Mouse (Mus musculus): Measurements from ENCODE around the gene 1700030K09Rik. TPM values are rescaled to one million over a fixed set of nuclear protein-coding genes. Genes with fewer than 3 reads are reported as not detected.

1700030K09Rik gene
- polyA plus RNA-seq, 1 experiment from 2014 or later = 16.4 TPM

- H3K4me2 ChIP-seq (ENCODE audit: low read length) = no peak overlapping the region
- H3K9ac ChIP-seq (ENCODE audit: low read depth, low read length) = no peak overlapping the region
- ATAC-seq = no peak
- H3K4me1 ChIP-seq (ENCODE audit: control insufficient read depth, insufficient read depth, low read depth, low read length) = no peaks in the 10 kb centered on the region
- H3K9me3 ChIP-seq (ENCODE audit: control insufficient read depth, low read length) = no peaks in the 10 kb centered on the region
- H3K27me3 ChIP-seq (replicated peaks; ENCODE audit: control insufficient read depth, insufficient read depth, low read length) = no peaks in the 10 kb centered on the region
- peaks cover 48% of the 10 kb centered on the region for H3K36me3 ChIP-seq (ENCODE audit: control insufficient read depth, insufficient read depth, low read length)
- WGBS = 94% methylated on average over 4 of the region's 4 CpGs
- H3K27ac ChIP-seq (ENCODE audit: low read depth, low read length) = no peak overlapping the region
- H3K4me3 ChIP-seq (ENCODE audit: low read length) = no peak overlapping the region
These were observed 11.6 kb downstream of the 1700030K09Rik start for GRCm38 (mm10) chr8:72455317-72455716.

- H3K27ac ChIP-seq (ENCODE audit: low read depth, low read length) = no peak overlapping the region
- no peak overlapping the region for H3K9ac ChIP-seq (ENCODE audit: low read depth, low read length)
- no peaks in the 10 kb centered on the region for H3K27me3 ChIP-seq (replicated peaks; ENCODE audit: control insufficient read depth, insufficient read depth, low read length)
- WGBS = 88% methylated on average over 3 of the region's 3 CpGs
- no peak overlapping the region for H3K4me2 ChIP-seq (ENCODE audit: low read length)
- no peaks in the 10 kb centered on the region for H3K4me1 ChIP-seq (ENCODE audit: control insufficient read depth, insufficient read depth, low read depth, low read length)
- ATAC-seq = no peak
- H3K36me3 ChIP-seq (ENCODE audit: control insufficient read depth, insufficient read depth, low read length) = peaks cover 54% of the 10 kb centered on the region
- H3K4me3 ChIP-seq (ENCODE audit: low read length) = no peak overlapping the region
- no peaks in the 10 kb centered on the region for H3K9me3 ChIP-seq (ENCODE audit: control insufficient read depth, low read length)
These were observed 14.1 kb downstream of the 1700030K09Rik start for GRCm38 (mm10) chr8:72457806-72458205.

- H3K36me3 ChIP-seq (ENCODE audit: control insufficient read depth, insufficient read depth, low read length) = peaks cover 53% of the 10 kb centered on the region
- no peaks in the 10 kb centered on the region for H3K27me3 ChIP-seq (replicated peaks; ENCODE audit: control insufficient read depth, insufficient read depth, low read length)
- WGBS = 92% methylated on average over 6 of the region's 6 CpGs
- no peak overlapping the region for H3K27ac ChIP-seq (ENCODE audit: low read depth, low read length)
- no peaks in the 10 kb centered on the region for H3K9me3 ChIP-seq (ENCODE audit: control insufficient read depth, low read length)
- ATAC-seq = no peak
- H3K4me3 ChIP-seq (ENCODE audit: low read length) = no peak overlapping the region
- H3K9ac ChIP-seq (ENCODE audit: low read depth, low read length) = no peak overlapping the region
- H3K4me2 ChIP-seq (ENCODE audit: low read length) = no peak overlapping the region
- no peaks in the 10 kb centered on the region for H3K4me1 ChIP-seq (ENCODE audit: control insufficient read depth, insufficient read depth, low read depth, low read length)
These were observed 14.8 kb downstream of the 1700030K09Rik start for GRCm38 (mm10) chr8:72458457-72458856.

GRCm38 (mm10) chr8:72459881-72460533, 16.3 kb downstream of the 1700030K09Rik start:
- peaks cover 52% of the 10 kb centered on the region for H3K36me3 ChIP-seq (ENCODE audit: control insufficient read depth, insufficient read depth, low read length)
- no peak overlapping the region for H3K4me2 ChIP-seq (ENCODE audit: low read length)
- no peaks in the 10 kb centered on the region for H3K9me3 ChIP-seq (ENCODE audit: control insufficient read depth, low read length)
- H3K4me3 ChIP-seq (ENCODE audit: low read length) = no peak overlapping the region
- H3K27ac ChIP-seq (ENCODE audit: low read depth, low read length) = no peak overlapping the region
- no peak overlapping the region for H3K9ac ChIP-seq (ENCODE audit: low read depth, low read length)
- ATAC-seq = no peak
- H3K4me1 ChIP-seq (ENCODE audit: control insufficient read depth, insufficient read depth, low read depth, low read length) = no peaks in the 10 kb centered on the region
- 93% methylated on average over 4 of the region's 4 CpGs for WGBS
- no peaks in the 10 kb centered on the region for H3K27me3 ChIP-seq (replicated peaks; ENCODE audit: control insufficient read depth, insufficient read depth, low read length)

- Histone ChIP-seq H3K36me3 (ENCODE audit: control insufficient read depth, insufficient read depth, low read length) (peaks cover 86% of the 10 kb centered on the region), H3K9ac (ENCODE audit: low read depth, low read length) (no peak overlapping the region), H3K27me3 (replicated peaks; ENCODE audit: control insufficient read depth, insufficient read depth, low read length) (no peaks in the 10 kb centered on the region), H3K4me2 (ENCODE audit: low read length) (no peak overlapping the region), H3K4me3 (ENCODE audit: low read length) (no peak overlapping the region), H3K4me1 (ENCODE audit: control insufficient read depth, insufficient read depth, low read depth, low read length) (no peaks in the 10 kb centered on the region), H3K27ac (ENCODE audit: low read depth, low read length) (no peak overlapping the region), H3K9me3 (ENCODE audit: control insufficient read depth, low read length) (no peaks in the 10 kb centered on the region)
- no peak for ATAC-seq
- 94% methylated on average over 10 of the region's 10 CpGs for WGBS
These were observed 20.5 kb downstream of the 1700030K09Rik start for GRCm38 (mm10) chr8:72464211-72464610.

- WGBS = 94% methylated on average over 2 of the region's 2 CpGs
- H3K9me3 ChIP-seq (ENCODE audit: control insufficient read depth, low read length) = no peaks in the 10 kb centered on the region
- H3K27me3 ChIP-seq (replicated peaks; ENCODE audit: control insufficient read depth, insufficient read depth, low read length) = no peaks in the 10 kb centered on the region
- no peak overlapping the region for H3K9ac ChIP-seq (ENCODE audit: low read depth, low read length)
- H3K36me3 ChIP-seq (ENCODE audit: control insufficient read depth, insufficient read depth, low read length) = peaks cover 71% of the 10 kb centered on the region
- H3K27ac ChIP-seq (ENCODE audit: low read depth, low read length) = no peak overlapping the region
- ATAC-seq = no peak
- peaks cover 10% of the 10 kb centered on the region for H3K4me1 ChIP-seq (ENCODE audit: control insufficient read depth, insufficient read depth, low read depth, low read length)
- no peak overlapping the region for H3K4me3 ChIP-seq (ENCODE audit: low read length)
- no peak overlapping the region for H3K4me2 ChIP-seq (ENCODE audit: low read length)
These were observed 25.6 kb downstream of the 1700030K09Rik start for GRCm38 (mm10) chr8:72469243-72469642.

- no peak for ATAC-seq
- Histone ChIP-seq H3K9me3 (ENCODE audit: control insufficient read depth, low read length) (no peaks in the 10 kb centered on the region), H3K27me3 (replicated peaks; ENCODE audit: control insufficient read depth, insufficient read depth, low read length) (no peaks in the 10 kb centered on the region), H3K27ac (ENCODE audit: low read depth, low read length) (no peak overlapping the region), H3K4me1 (ENCODE audit: control insufficient read depth, insufficient read depth, low read depth, low read length) (peaks cover 11% of the 10 kb centered on the region), H3K9ac (ENCODE audit: low read depth, low read length) (no peak overlapping the region), H3K36me3 (ENCODE audit: control insufficient read depth, insufficient read depth, low read length) (peaks cover 67% of the 10 kb centered on the region), H3K4me2 (ENCODE audit: low read length) (no peak overlapping the region), H3K4me3 (ENCODE audit: low read length) (no peak overlapping the region)
- 94% methylated on average over 8 of the region's 8 CpGs for WGBS
These were observed 26.3 kb downstream of the 1700030K09Rik start for GRCm38 (mm10) chr8:72469984-72470383.

- ATAC-seq = no peak
- Histone ChIP-seq H3K36me3 (ENCODE audit: control insufficient read depth, insufficient read depth, low read length) (peaks cover 60% of the 10 kb centered on the region), H3K27ac (ENCODE audit: low read depth, low read length) (no peak overlapping the region), H3K4me1 (ENCODE audit: control insufficient read depth, insufficient read depth, low read depth, low read length) (peaks cover 13% of the 10 kb centered on the region), H3K9me3 (ENCODE audit: control insufficient read depth, low read length) (no peaks in the 10 kb centered on the region), H3K4me3 (ENCODE audit: low read length) (no peak overlapping the region), H3K9ac (ENCODE audit: low read depth, low read length) (no peak overlapping the region), H3K27me3 (replicated peaks; ENCODE audit: control insufficient read depth, insufficient read depth, low read length) (no peaks in the 10 kb centered on the region), H3K4me2 (ENCODE audit: low read length) (no peak overlapping the region)
- WGBS = 97% methylated on average over 7 of the region's 7 CpGs
These were observed 27.0 kb downstream of the 1700030K09Rik start for GRCm38 (mm10) chr8:72470684-72471083.

- H3K4me3 ChIP-seq (ENCODE audit: low read length) = peak within 1 kb of the TSS; percentile 76
- peaks cover 18% of the 10 kb centered on the region for H3K36me3 ChIP-seq (ENCODE audit: control insufficient read depth, insufficient read depth, low read length)
- peak within 1 kb of the TSS; percentile 89 for H3K9ac ChIP-seq (ENCODE audit: low read depth, low read length)
- peak; percentile 97 for ATAC-seq
- no peaks in the 10 kb centered on the region for H3K27me3 ChIP-seq (replicated peaks; ENCODE audit: control insufficient read depth, insufficient read depth, low read length)
- peaks cover 22% of the 10 kb centered on the region for H3K4me1 ChIP-seq (ENCODE audit: control insufficient read depth, insufficient read depth, low read depth, low read length)
- H3K4me2 ChIP-seq (ENCODE audit: low read length) = peak within 1 kb of the TSS; percentile 98
- H3K27ac ChIP-seq (ENCODE audit: low read depth, low read length) = peak within 1 kb of the TSS; percentile 88
- WGBS = 0% methylated on average over 69 of the region's 80 CpGs
- no peaks in the 10 kb centered on the region for H3K9me3 ChIP-seq (ENCODE audit: control insufficient read depth, low read length)
These were observed 31.3 kb downstream of the 1700030K09Rik start, which contains the start of gene Cherp for GRCm38 (mm10) chr8:72474826-72475546. Cherp (minus strand) TSS chr8:72475226.
